Comparison of ENCODE assay signal across 8 mouse cellular contexts in the genomic region with DNA sequence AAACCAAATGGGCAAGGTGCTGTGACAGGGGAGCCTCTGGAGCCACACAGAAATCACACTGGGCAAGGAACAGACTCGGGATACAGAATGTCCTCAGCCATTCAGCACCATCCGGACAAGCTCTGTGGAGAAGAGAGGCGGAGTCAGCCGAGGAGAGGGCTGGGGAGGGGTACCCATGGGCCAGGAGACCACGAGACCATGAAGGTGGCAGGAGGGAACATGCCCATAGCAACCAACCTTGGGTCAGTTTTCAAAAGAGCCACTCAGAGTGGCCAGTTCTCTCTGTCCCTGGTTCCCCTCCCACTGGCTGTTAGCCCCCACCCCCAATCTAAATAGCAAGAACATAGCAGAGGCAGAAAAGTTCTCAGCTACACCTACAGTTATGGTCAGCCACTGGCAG. TPM values are rescaled to one million over a fixed set of nuclear protein-coding genes. Genes with fewer than 3 reads are reported as not detected.
A peak's percentile ranks its signal among the peaks of the same experiment; 100 is the strongest.
DNase-seq lines count a peak whose midpoint lies in the region; ATAC-seq lines count a peak whose summit lies in the region.

No protein-coding gene starts in this region.

- H3K4me2 ChIP-seq in forebrain, embryonic 13.5 days = no peak overlapping the region
- no peak overlapping the region for H3K4me2 ChIP-seq in forebrain, embryonic 11.5 days (ENCODE audit: low read depth, low read length, severe bottlenecking)
- H3K4me2 ChIP-seq in liver, embryonic 12.5 days = peak overlapping the region; percentile 92
- H3K4me2 ChIP-seq in hindbrain, embryonic 14.5 days (replicated peaks) = peak overlapping the region; percentile 95
- peak overlapping the region; percentile 76 for H3K4me2 ChIP-seq in neural tube, embryonic 13.5 days

- peaks cover 28% of the 10 kb centered on the region for H3K4me1 ChIP-seq in forebrain, embryonic 13.5 days
- H3K4me1 ChIP-seq in forebrain, embryonic 11.5 days (replicated peaks; ENCODE audit: control insufficient read depth, insufficient read depth, low read length) = peaks cover 7% of the 10 kb centered on the region
- peaks cover 49% of the 10 kb centered on the region for H3K4me1 ChIP-seq in liver, embryonic 12.5 days
- peaks cover 31% of the 10 kb centered on the region for H3K4me1 ChIP-seq in hindbrain, embryonic 14.5 days (replicated peaks; ENCODE audit: control insufficient read depth, insufficient read depth, low read length)
- H3K4me1 ChIP-seq in neural tube, embryonic 13.5 days (replicated peaks) = peaks cover 41% of the 10 kb centered on the region

- no peaks in the 10 kb centered on the region for H3K9me3 ChIP-seq in forebrain, embryonic 13.5 days (replicated peaks)
- no peaks in the 10 kb centered on the region for H3K9me3 ChIP-seq in forebrain, embryonic 11.5 days (ENCODE audit: control insufficient read depth, low read length)
- no peaks in the 10 kb centered on the region for H3K9me3 ChIP-seq in liver, embryonic 12.5 days (replicated peaks)
- H3K9me3 ChIP-seq in hindbrain, embryonic 14.5 days (ENCODE audit: control insufficient read depth, low read length) = no peaks in the 10 kb centered on the region
- H3K9me3 ChIP-seq in neural tube, embryonic 13.5 days = no peaks in the 10 kb centered on the region

- no peak overlapping the region for H3K9ac ChIP-seq in forebrain, embryonic 13.5 days
- no peak overlapping the region for H3K9ac ChIP-seq in forebrain, embryonic 11.5 days (ENCODE audit: low read length)
- H3K9ac ChIP-seq in liver, embryonic 12.5 days = 0 out of 2 replicates have a peak overlapping the region, but pooled peaks have one; percentile 17
- 0 out of 2 replicates have a peak overlapping the region, but pooled peaks have one; percentile 92 for H3K9ac ChIP-seq in hindbrain, embryonic 14.5 days
- peak overlapping the region; percentile 96; the same call in 1 of the 2 replicates for H3K9ac ChIP-seq in neural tube, embryonic 13.5 days

- no peaks in the 10 kb centered on the region for H3K27me3 ChIP-seq in forebrain, embryonic 13.5 days
- no peaks in the 10 kb centered on the region for H3K27me3 ChIP-seq in forebrain, embryonic 11.5 days (ENCODE audit: control insufficient read depth, insufficient read depth, low read length)
- no peaks in the 10 kb centered on the region for H3K27me3 ChIP-seq in liver, embryonic 12.5 days (replicated peaks)
- H3K27me3 ChIP-seq in hindbrain, embryonic 14.5 days (ENCODE audit: control insufficient read depth, insufficient read depth, low read length) = no peaks in the 10 kb centered on the region
- no peaks in the 10 kb centered on the region for H3K27me3 ChIP-seq in neural tube, embryonic 13.5 days

- no peak overlapping the region for H3K27ac ChIP-seq in forebrain, embryonic 13.5 days
- H3K27ac ChIP-seq in forebrain, embryonic 11.5 days (ENCODE audit: low read depth, low read length) = no peak overlapping the region; the same call in 1 of the 2 replicates
- 0 out of 2 replicates have a peak overlapping the region, but pooled peaks have one; percentile 90 for H3K27ac ChIP-seq in liver, embryonic 12.5 days
- H3K27ac ChIP-seq in hindbrain, embryonic 14.5 days = no peak overlapping the region; the same call in 1 of the 2 replicates
- peak overlapping the region; percentile 43; the same call in 1 of the 2 replicates for H3K27ac ChIP-seq in neural tube, embryonic 13.5 days (replicated peaks)

- no peak for DNase-seq in forebrain, embryonic 11.5 days (ENCODE audit: low spot score)
- DNase-seq in liver = no peak
- no peak for DNase-seq in hindbrain, embryonic 14.5 days (ENCODE audit: low spot score)
- no peak for DNase-seq in left cerebral cortex, adult 11 months (ENCODE audit: low spot score)
- DNase-seq in right cerebral cortex, postnatal 14 days = no peak

- ATAC-seq in forebrain, embryonic 13.5 days = no peak
- no peak for ATAC-seq in forebrain, embryonic 11.5 days (replicated peaks; ENCODE audit: low FRiP score)
- no peak for ATAC-seq in liver, embryonic 12.5 days
- no peak for ATAC-seq in hindbrain, embryonic 14.5 days (ENCODE audit: low FRiP score)
- no peak for ATAC-seq in neural tube, embryonic 13.5 days (ENCODE audit: low read depth)

- H3K36me3 ChIP-seq in forebrain, embryonic 13.5 days (ENCODE audit: poor library complexity, severe bottlenecking) = peaks cover 60% of the 10 kb centered on the region
- peaks cover 19% of the 10 kb centered on the region for H3K36me3 ChIP-seq in forebrain, embryonic 11.5 days (ENCODE audit: control insufficient read depth, insufficient read depth, low read length)
- peaks cover 64% of the 10 kb centered on the region for H3K36me3 ChIP-seq in liver, embryonic 12.5 days
- peaks cover 65% of the 10 kb centered on the region for H3K36me3 ChIP-seq in hindbrain, embryonic 14.5 days (replicated peaks; ENCODE audit: control insufficient read depth, insufficient read depth)
- H3K36me3 ChIP-seq in neural tube, embryonic 13.5 days = peaks cover 59% of the 10 kb centered on the region

- 0 out of 2 replicates have a peak overlapping the region, but pooled peaks have one; percentile 6 for H3K4me3 ChIP-seq in forebrain, embryonic 13.5 days
- H3K4me3 ChIP-seq in forebrain, embryonic 11.5 days (ENCODE audit: low read depth, low read length) = no peak overlapping the region
- 0 out of 2 replicates have a peak overlapping the region, but pooled peaks have one; percentile 86 for H3K4me3 ChIP-seq in liver, embryonic 12.5 days
- H3K4me3 ChIP-seq in hindbrain, embryonic 14.5 days (replicated peaks; ENCODE audit: low read length) = peak overlapping the region; percentile 69
- peak overlapping the region; percentile 87; the same call in 1 of the 2 replicates for H3K4me3 ChIP-seq in neural tube, embryonic 13.5 days

- 46% methylated on average over 5 of the region's 5 CpGs for WGBS in forebrain, embryonic 13.5 days
- 56% methylated on average over 5 of the region's 5 CpGs for WGBS in forebrain, embryonic 11.5 days
- 63% methylated on average over 5 of the region's 5 CpGs for WGBS in liver, embryonic 12.5 days (ENCODE audit: insufficient replicate concordance)
- whole genome bisulfite sequencing in hindbrain, embryonic 14.5 days = 55% methylated on average over 5 of the region's 5 CpGs
- 55% methylated on average over 5 of the region's 5 CpGs for WGBS in neural tube, embryonic 13.5 days

RNA-seq across cellular contexts. Expression of gene Myl6, which starts 3.0 kb away (rescaled TPM):
- 740 and 741 TPM in 2 replicates for polyA plus RNA-seq in forebrain, embryonic 13.5 days (2015; fragmentation: Nextera tagmentation; extraction: Ambion mirVana)
- 620 and 659 TPM in 2 replicates for polyA plus RNA-seq in forebrain, embryonic 11.5 days (2014; fragmentation: Nextera tagmentation; extraction: Ambion mirVana)
- 533 and 540 TPM in 2 replicates for polyA plus RNA-seq in liver, embryonic 12.5 days (2016; fragmentation: Nextera tagmentation; extraction: Ambion mirVana)
- 825 and 884 TPM in 2 replicates for polyA plus RNA-seq in hindbrain, embryonic 14.5 days (2014; fragmentation: Nextera tagmentation; extraction: Ambion mirVana)
- 1,017 and 1,105 TPM in 2 replicates for polyA plus RNA-seq in neural tube, embryonic 13.5 days (2015; fragmentation: Nextera tagmentation; extraction: Ambion mirVana)

RNA-seq across cellular contexts. Expression of gene Myl6b, which starts 7.6 kb away (rescaled TPM):
- 4.1 TPM in 2 replicates for polyA plus RNA-seq in forebrain, embryonic 13.5 days (2015; fragmentation: Nextera tagmentation; extraction: Ambion mirVana)
- polyA plus RNA-seq in forebrain, embryonic 11.5 days (2014; fragmentation: Nextera tagmentation; extraction: Ambion mirVana) = 3.0 and 3.4 TPM in 2 replicates
- polyA plus RNA-seq in liver, embryonic 12.5 days (2016; fragmentation: Nextera tagmentation; extraction: Ambion mirVana) = 1.3 and 1.6 TPM in 2 replicates
- 5.8 and 6.1 TPM in 2 replicates for polyA plus RNA-seq in hindbrain, embryonic 14.5 days (2014; fragmentation: Nextera tagmentation; extraction: Ambion mirVana)
- 4.1 and 5.0 TPM in 2 replicates for polyA plus RNA-seq in neural tube, embryonic 13.5 days (2015; fragmentation: Nextera tagmentation; extraction: Ambion mirVana)

RNA-seq across cellular contexts. Expression of gene Smarcc2, which starts 31.9 kb away (rescaled TPM):
- polyA plus RNA-seq in forebrain, embryonic 13.5 days (2015; fragmentation: Nextera tagmentation; extraction: Ambion mirVana) = 166 and 168 TPM in 2 replicates
- polyA plus RNA-seq in forebrain, embryonic 11.5 days (2014; fragmentation: Nextera tagmentation; extraction: Ambion mirVana) = 139 and 144 TPM in 2 replicates
- polyA plus RNA-seq in liver, embryonic 12.5 days (2016; fragmentation: Nextera tagmentation; extraction: Ambion mirVana) = 34.9 and 40.3 TPM in 2 replicates
- 184 and 191 TPM in 2 replicates for polyA plus RNA-seq in hindbrain, embryonic 14.5 days (2014; fragmentation: Nextera tagmentation; extraction: Ambion mirVana)
- 176 and 184 TPM in 2 replicates for polyA plus RNA-seq in neural tube, embryonic 13.5 days (2015; fragmentation: Nextera tagmentation; extraction: Ambion mirVana)

RNA-seq across cellular contexts. Expression of gene Esyt1, which starts 34.8 kb away (rescaled TPM):
- polyA plus RNA-seq in forebrain, embryonic 13.5 days (2015; fragmentation: Nextera tagmentation; extraction: Ambion mirVana) = 7.0 and 7.7 TPM in 2 replicates
- 15.2 and 18.1 TPM in 2 replicates for polyA plus RNA-seq in forebrain, embryonic 11.5 days (2014; fragmentation: Nextera tagmentation; extraction: Ambion mirVana)
- 15.0 and 16.0 TPM in 2 replicates for polyA plus RNA-seq in liver, embryonic 12.5 days (2016; fragmentation: Nextera tagmentation; extraction: Ambion mirVana)
- polyA plus RNA-seq in hindbrain, embryonic 14.5 days (2014; fragmentation: Nextera tagmentation; extraction: Ambion mirVana) = 13.7 and 14.5 TPM in 2 replicates
- polyA plus RNA-seq in neural tube, embryonic 13.5 days (2015; fragmentation: Nextera tagmentation; extraction: Ambion mirVana) = 31.5 and 35.1 TPM in 2 replicates

RNA-seq across cellular contexts. Expression of gene Zc3h10, which starts 56.7 kb away (rescaled TPM):
- 18.3 and 19.4 TPM in 2 replicates for polyA plus RNA-seq in forebrain, embryonic 13.5 days (2015; fragmentation: Nextera tagmentation; extraction: Ambion mirVana)
- 16.3 and 17.5 TPM in 2 replicates for polyA plus RNA-seq in forebrain, embryonic 11.5 days (2014; fragmentation: Nextera tagmentation; extraction: Ambion mirVana)
- 7.7 and 8.1 TPM in 2 replicates for polyA plus RNA-seq in liver, embryonic 12.5 days (2016; fragmentation: Nextera tagmentation; extraction: Ambion mirVana)
- 14.5 and 16.3 TPM in 2 replicates for polyA plus RNA-seq in hindbrain, embryonic 14.5 days (2014; fragmentation: Nextera tagmentation; extraction: Ambion mirVana)
- polyA plus RNA-seq in neural tube, embryonic 13.5 days (2015; fragmentation: Nextera tagmentation; extraction: Ambion mirVana) = 19.4 and 19.9 TPM in 2 replicates

Comparison
In these comparisons a context has a peak if more than half of its experiments do, and no peak if none do; other contexts are left out.
1. H3K27ac ChIP-seq: peak in liver, embryonic 12.5 days (single experiment) and neural tube, embryonic 13.5 days (single experiment); none in forebrain, embryonic 13.5 days (single experiment), forebrain, embryonic 11.5 days (single experiment) and hindbrain, embryonic 14.5 days (single experiment).
2. H3K4me2 ChIP-seq: peak in liver, embryonic 12.5 days (single experiment), hindbrain, embryonic 14.5 days (single experiment) and neural tube, embryonic 13.5 days (single experiment); none in forebrain, embryonic 13.5 days (single experiment) and forebrain, embryonic 11.5 days (single experiment).
3. H3K9ac ChIP-seq: peak in liver, embryonic 12.5 days (single experiment), hindbrain, embryonic 14.5 days (single experiment) and neural tube, embryonic 13.5 days (single experiment); none in forebrain, embryonic 13.5 days (single experiment) and forebrain, embryonic 11.5 days (single experiment).